Mouse (Mus musculus): ENCODE data around the gene Gpr62.
"Not testable (repeated sequence)": the region's sequence is repeated elsewhere in the genome, so short reads cannot be mapped to it uniquely, and the experiment has no call there.

Gene Gpr62

DNA sequence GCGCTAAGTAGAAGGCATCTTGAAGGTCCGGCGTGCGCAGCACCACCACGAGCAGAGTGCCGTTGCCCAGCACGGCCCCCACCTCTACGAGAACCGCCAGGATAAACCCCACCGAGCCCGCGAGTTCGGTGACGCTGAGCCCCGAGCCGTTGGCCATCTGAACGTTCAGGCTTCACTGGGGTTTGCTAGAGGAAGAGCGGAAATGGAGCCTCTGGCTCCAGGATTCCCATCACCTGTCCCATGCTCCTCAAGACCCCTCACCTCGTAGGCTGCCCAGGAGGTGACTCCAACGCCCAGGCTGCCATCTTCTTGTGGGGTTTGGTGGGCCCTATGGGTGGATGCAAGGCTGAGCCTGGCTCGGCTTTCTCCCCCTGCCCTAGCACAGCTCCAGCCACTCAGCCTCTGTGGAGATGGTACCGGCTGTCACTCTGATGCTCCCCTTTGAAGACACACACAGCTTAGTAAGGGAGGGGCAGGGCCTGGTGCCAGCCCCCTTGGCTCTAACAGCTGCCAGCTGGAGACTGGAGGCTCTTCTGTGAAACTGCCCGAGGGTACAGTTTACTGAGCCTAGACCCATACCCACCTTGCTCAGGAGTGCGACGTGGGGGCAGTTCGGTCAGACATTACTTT is at the start of gene Gpr62:
Gene Gpr62 (minus strand): TSS at position 368 of the 630 bp plus-strand sequence.
- no peak for DNase-seq

DNA sequence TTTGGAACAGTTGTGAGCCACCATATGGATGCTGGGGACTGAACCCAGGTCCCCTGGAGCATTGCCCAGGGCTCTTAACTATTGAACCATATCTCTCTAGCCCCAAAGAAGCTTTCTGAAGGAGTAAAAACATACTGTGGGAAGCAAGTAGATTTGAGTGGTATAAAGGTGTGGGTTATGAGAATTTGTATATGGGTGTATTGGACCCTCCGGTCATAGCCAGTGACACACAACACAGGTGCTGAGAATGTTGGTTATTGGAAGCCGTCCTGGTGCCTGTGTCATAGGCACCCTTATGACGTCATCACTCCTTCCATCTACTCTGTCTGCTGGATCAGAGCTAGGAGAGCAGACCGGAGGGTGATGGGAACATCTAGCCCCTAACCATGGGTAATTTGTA is 48.5 kb upstream of the Gpr62 start, which contains the start of gene Iqcf5:
Gene Iqcf5 (plus strand): TSS at position 301 of the 400 bp plus-strand sequence.
- no peak for DNase-seq

- DNase-seq: no peak
Measured at GRCm38 (mm10) chr9:106513566-106513965, 47.8 kb upstream of the Gpr62 start.

GRCm38 (mm10) chr9:106512729-106513450 is 47.2 kb upstream of the Gpr62 start:
- DNase-seq: no peak

- DNase-seq: no peak
Measured at GRCm38 (mm10) chr9:106509356-106509755, 43.6 kb upstream of the Gpr62 start.

DNA sequence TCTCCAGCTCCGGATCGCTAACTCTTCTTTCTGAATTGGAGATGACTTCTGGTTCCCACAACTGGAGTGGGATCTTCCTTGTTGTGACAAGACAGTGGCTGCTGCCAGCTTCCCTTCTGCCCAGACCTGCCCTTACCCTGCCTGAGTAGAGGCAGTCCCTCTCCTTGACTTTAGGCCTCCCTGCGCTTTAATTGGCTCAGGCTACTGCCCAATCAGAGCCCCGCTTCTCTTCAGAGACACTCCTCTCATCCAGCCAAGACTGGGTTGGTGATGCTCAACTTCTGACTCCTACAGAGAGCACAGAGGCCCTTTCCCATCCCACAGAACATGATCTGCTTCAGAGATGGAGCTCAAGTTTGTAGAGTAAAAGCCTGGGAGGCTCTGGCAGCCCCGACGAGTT is 38.5 kb upstream of the Gpr62 start:
- no peak for DNase-seq

DNA sequence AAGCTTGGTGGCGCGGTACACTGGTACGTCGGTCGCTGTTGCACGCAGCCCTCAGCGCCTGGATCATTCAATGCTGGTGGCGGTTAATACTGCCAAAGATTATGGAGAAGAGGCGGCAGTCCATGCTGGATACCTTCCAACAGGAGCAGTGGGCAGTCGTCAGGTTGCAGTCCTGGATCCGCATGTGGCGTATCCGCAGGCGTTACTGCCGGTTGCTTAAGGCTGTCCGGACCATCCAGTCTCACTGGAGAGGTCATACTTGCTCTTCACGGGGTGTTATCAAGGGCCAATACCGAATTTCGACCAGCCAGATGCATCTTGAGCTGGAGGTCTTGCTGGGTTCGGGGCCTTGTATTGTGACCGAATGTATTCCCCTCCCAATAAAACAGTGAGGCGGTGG is 36.1 kb upstream of the Gpr62 start:
- DNase-seq: no peak

- DNase-seq: no peak
Measured at GRCm38 (mm10) chr9:106499667-106500066, 33.9 kb upstream of the Gpr62 start, which contains the start of gene Iqcf1. TSS of gene Iqcf1 (plus strand) at chr9:106499967.

DNA sequence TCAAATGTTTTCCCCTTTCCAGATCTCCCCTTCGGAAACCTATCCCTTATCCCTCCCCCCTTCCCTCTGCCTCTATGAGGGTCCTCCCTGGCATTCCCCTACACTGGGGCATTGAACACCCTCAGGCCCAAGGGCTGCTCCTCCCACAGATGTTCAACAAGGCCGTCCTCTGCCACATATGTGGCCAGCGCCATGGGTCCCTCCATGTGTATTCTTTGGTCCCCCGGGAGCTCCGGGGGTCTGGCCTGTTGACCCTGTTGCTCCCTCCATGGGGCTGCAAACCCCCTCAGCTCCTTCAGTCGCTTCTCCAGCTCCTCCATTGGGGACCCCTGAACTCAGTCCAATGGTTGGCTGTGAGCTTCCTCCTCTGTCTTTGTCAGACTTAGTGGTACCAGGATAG is 21.9 kb upstream of the Gpr62 start:
- not testable (repeated sequence) for DNase-seq

DNA sequence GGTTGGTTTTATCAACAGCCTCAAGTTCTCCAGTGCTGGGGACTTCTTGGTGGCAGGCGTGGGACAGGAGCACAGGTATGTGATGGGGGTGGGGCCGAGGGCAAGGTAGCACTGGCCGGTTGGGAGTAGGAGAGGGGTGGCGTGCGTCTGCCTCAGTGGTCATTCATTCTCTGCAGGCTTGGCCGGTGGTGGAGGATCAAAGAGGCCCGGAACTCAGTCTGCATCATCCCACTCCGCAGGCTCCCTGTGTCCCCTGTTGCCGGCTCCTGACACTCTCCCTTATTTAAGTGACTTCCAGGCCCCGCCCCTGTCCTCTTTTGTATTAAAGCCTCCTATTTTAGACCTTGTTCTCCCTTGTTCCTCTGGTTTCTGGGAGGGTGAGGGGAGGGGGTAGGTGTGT is 19.3 kb upstream of the Gpr62 start:
- DNase-seq: no peak

GRCm38 (mm10) chr9:106483606-106484005 is 17.9 kb upstream of the Gpr62 start:
- DNase-seq: no peak

DNA sequence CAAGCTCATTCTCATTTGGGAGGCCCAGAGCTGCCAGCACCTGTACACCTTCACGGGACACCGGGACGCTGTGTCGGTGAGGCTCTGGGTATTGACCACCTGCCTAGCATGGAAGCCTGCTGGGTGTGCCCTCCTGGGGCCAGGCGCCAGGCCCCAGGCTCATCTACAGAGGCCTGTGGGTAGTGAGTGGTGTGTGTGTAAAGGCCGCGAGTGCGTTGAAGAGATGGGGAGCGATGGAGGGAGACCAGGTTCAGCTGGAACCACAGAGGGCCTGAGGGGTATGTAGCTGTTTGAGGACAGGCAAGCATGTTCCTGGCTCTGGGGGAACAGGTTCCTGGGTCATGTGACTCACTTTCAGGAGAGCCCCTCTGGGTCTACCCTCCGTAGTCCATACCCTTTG is 17.4 kb upstream of the Gpr62 start:
- peak in 1 of 2 experiments; percentile 0 for DNase-seq

GRCm38 (mm10) chr9:106482578-106483115 is 16.9 kb upstream of the Gpr62 start:
- peak in 1 of 2 experiments; percentile 0 for DNase-seq

GRCm38 (mm10) chr9:106481676-106482075 is 15.9 kb upstream of the Gpr62 start:
- DNase-seq: no peak

DNA sequence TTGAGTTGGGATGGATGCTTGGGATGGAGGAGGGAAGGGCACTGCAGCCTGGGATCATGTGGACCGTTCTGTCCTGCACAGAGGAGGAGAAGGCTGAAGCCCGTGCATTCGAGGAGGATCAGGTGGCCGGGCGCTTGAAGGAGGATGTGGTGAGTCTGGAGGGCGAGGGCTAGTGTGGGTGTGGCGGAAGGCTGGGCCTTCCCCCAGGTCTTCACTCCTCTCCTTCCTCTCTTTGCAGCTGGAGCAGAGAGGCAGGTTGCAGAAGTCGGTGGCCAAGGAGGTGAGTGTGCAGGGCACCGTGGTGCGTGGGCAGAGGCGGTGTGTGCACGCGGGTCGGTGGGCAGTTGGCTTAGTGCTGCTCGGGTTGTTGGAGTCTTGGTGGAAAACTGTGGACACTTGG is 15.3 kb upstream of the Gpr62 start:
- DNase-seq: no peak

DNA sequence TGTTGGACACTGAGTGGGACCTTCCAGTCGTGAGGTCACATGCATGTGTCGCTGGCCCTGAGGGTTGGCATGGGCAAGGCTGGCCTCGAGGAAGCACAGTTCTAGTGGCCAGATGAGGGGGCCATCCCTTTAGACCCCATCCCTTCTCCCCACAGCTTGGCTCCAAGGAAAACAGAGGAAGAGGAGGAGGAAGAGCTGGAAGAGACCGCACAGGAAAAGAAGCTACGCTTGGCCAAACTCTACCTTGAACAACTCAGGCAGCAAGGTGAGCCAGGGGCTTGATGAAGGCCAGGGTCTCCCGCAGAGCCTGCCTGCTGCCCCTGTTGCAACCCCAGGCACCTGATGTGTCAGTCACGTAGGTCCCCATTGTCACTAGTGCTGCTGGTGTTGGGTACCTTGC is 14.8 kb upstream of the Gpr62 start:
- DNase-seq: peak in 1 of 2 experiments; percentile 1

DNA sequence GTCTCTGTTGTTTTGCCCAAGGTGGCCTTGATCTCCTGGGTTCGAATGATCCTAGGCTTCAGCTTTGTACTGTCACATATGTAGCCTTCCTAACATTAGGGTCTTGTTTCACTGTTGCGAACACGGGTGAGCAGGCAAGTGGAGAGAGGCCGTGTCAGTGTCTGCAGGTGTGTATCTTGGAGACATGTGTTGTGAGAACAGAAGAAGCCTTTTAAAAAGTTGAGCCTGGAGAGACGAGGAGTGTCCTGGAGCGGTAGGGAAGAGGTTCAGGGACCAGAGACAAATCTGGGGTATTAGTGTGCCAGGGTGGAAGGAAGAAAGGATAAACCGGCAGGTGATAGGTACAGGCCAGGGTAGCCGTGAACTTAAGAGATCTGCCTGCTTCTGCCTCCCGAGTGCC is 12.4 kb upstream of the Gpr62 start:
- DNase-seq: peak in 1 of 2 experiments; percentile 0

DNA sequence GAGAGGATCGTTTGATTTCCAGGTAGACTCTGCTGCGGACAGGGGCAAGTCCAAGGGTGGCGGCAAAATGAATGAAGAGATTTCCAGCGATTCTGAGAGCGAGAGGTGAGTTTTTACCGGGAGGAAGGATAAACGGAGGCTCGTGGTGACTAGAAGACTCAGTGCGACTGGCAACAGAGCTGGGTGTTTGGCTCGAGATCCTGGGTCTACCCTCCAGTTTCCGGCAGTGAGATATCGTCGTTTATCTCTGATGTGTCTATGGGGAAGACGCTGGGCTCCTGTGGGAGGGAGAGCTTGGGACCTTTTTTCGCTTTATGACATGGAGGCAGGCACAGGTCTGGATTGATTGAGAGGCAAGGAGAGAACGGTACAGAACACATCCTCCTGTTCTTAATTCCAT is 11.9 kb upstream of the Gpr62 start:
- DNase-seq: peak in 1 of 2 experiments; percentile 1

GRCm38 (mm10) chr9:106476924-106477484 is 11.3 kb upstream of the Gpr62 start, which contains the start of gene Parp3:
TSS of gene Parp3 (minus strand) at chr9:106476949.
- DNase-seq: peak; percentile 99 to 100

- DNase-seq: peak; percentile 74
Measured at GRCm38 (mm10) chr9:106476002-106476923, 10.5 kb upstream of the Gpr62 start.

DNA sequence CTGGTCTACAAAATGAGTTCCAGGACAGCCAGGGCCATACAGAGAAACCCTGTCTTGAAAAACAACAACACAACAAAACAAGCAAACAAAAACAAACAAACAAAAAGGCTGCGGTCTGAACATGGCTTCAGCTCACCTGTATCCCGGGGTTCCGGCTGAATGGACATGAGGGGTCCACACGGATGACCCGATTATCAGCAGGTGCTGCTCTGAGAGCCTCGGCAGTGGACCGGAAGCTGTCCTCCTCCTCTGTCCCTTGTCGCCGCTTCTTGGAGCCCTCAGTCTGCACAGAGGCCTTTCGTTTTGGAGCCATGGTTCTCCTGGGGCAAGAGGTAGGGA is 9.9 kb upstream of the Gpr62 start, which contains the start of gene Rrp9:
Gene Rrp9 (plus strand): TSS at position 301 of the 339 bp plus-strand sequence.
- no peak for DNase-seq

- peak in 1 of 2 experiments; percentile 35 for DNase-seq
Measured at GRCm38 (mm10) chr9:106475046-106475445, 9.3 kb upstream of the Gpr62 start.

Data from kidney, adult 8-10 months (tissue).